Mouse (Mus musculus) megakaryocyte-erythroid progenitor cell, adult 5-6 weeks (primary cell): ENCODE measurements around the gene Fcgr3. TPM values are rescaled to one million over a fixed set of nuclear protein-coding genes. Genes with fewer than 3 reads are reported as not detected.
A peak's percentile ranks its signal among the peaks of the same experiment; 100 is the strongest.

Source experiments
- ATAC-seq: replicated peaks from 2 replicates; pipeline ENCODE4 v1.8.0; 2016; ENCODE audit warnings: mild to moderate bottlenecking, inconsistent platforms; ENCODE audit not compliant: severe bottlenecking, poor library complexity, low FRiP score, low TSS enrichment
- total RNA-seq, 2 experiments: library from RNA; stranded (forward) in 1 of 2; stranded (reverse) in 1 of 2; fragments of 200-1000, 215-1000 nt in 1 of 2; fragments of >200 nt in 1 of 2; fragmentation: Nextera tagmentation in 1 of 2; gene quantifications; 2 replicates each; pipeline ENCODE4 v1.2.3; 2014 to 2017

The Fcgr3 gene
- total RNA-seq (2014; fragmentation: Nextera tagmentation) (1.4 and 6.3 TPM in 2 replicates), total RNA-seq (2017) (1.9 and 2.2 TPM in 2 replicates)

GRCm38 (mm10) chr1:171064491-171065242, at the start of gene Fcgr3:
Gene Fcgr3, minus strand, starts transcription at chr1:171064935.
- peak; percentile 45 for ATAC-seq

GRCm38 (mm10) chr1:171113873-171114299, 49.2 kb upstream of the Fcgr3 start, which contains the start of gene Cfap126:
Gene Cfap126, plus strand, starts transcription at chr1:171113918.
- ATAC-seq, result peak; percentile 45

- ATAC-seq, result no peak
These were observed 48.3 kb upstream of the Fcgr3 start for GRCm38 (mm10) chr1:171112986-171113385.

- ATAC-seq, result peak; percentile 29; the same call in 1 of the 2 replicates
These were observed 47.2 kb upstream of the Fcgr3 start for GRCm38 (mm10) chr1:171111781-171112575.

GRCm38 (mm10) chr1:171111020-171111780, 46.5 kb upstream of the Fcgr3 start:
- peak; percentile 70 for ATAC-seq

- ATAC-seq, result no peak
These were observed 45.9 kb upstream of the Fcgr3 start for GRCm38 (mm10) chr1:171110659-171111019.

GRCm38 (mm10) chr1:171109620-171110019, 44.9 kb upstream of the Fcgr3 start:
- ATAC-seq, result no peak

GRCm38 (mm10) chr1:171105226-171105625, 40.5 kb upstream of the Fcgr3 start:
- ATAC-seq, result no peak

GRCm38 (mm10) chr1:171103179-171103840, 38.6 kb upstream of the Fcgr3 start:
- peak; percentile 65 for ATAC-seq

- ATAC-seq, result peak; percentile 66
These were observed 37.9 kb upstream of the Fcgr3 start for GRCm38 (mm10) chr1:171102547-171103177.

GRCm38 (mm10) chr1:171101733-171102546, 37.2 kb upstream of the Fcgr3 start:
- ATAC-seq, result peak; percentile 51

GRCm38 (mm10) chr1:171101033-171101432, 36.3 kb upstream of the Fcgr3 start:
- ATAC-seq, result no peak

GRCm38 (mm10) chr1:171097612-171098011, 32.9 kb upstream of the Fcgr3 start:
- peak; percentile 71 for ATAC-seq

GRCm38 (mm10) chr1:171097136-171097535, 32.4 kb upstream of the Fcgr3 start:
- no peak for ATAC-seq

- ATAC-seq, result no peak
These were observed 31.6 kb upstream of the Fcgr3 start for GRCm38 (mm10) chr1:171096110-171096964.

- ATAC-seq, result no peak
These were observed 29.7 kb upstream of the Fcgr3 start for GRCm38 (mm10) chr1:171094424-171094823.

GRCm38 (mm10) chr1:171090761-171091160, 26.0 kb upstream of the Fcgr3 start:
- no peak for ATAC-seq
